Mouse (Mus musculus) T-cell, adult 2 months (primary cell): ENCODE results near the gene Sv2b.
"Not testable (repeated sequence)": the region's sequence is repeated elsewhere in the genome, so short reads cannot be mapped to it uniquely, and the experiment has no call there.

Experiments used
- DNase-seq: peaks from one replicate; pipeline ENCODE4 v3.0.0; 2022; ENCODE audit warnings: low spot score

Sv2b gene

DNA sequence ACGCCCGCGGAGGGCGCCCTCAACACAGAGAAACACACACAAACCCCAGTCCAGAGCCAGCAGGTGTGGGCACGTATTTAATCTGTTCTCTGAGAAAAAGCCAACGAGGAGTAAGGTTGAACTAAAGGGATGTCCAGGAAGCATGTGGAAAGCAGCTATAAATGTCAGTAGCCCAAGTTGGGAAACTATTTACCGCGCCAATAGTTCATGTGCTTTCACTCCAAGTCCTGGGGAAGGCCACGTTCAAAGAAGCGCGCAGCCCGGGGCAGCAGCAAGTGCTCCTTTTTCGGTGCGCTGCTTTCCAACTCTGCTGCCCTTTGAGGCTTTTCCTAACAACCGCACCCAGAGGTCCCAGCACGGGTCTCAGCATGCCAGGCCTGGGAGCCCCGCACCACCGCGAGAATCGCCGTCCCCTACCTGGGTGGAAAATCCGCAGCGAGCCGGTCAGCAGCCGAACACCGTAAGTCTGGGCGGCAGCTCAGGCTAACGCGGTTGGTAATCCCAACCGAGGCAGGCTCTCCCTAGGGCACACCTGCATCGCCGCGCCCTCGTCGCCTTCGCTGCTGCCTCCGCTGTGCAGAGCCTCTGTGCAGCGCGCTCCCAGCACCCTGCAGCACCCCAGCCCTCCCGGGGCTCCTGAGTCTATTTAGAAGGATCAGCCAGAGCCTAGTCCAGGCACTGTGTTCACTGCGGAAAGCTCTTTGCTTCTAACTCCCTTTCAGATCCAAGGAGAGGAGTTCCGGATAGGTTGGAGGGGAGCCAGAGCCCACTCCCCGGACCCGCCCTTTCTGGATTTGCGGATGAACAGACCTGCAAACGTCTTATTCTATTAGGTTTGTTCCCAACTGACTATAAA, at the start of gene Sv2b:
Sv2b (minus strand) TSS at position 806 of the 856 bp plus-strand sequence.
- DNase-seq = no peak

DNA sequence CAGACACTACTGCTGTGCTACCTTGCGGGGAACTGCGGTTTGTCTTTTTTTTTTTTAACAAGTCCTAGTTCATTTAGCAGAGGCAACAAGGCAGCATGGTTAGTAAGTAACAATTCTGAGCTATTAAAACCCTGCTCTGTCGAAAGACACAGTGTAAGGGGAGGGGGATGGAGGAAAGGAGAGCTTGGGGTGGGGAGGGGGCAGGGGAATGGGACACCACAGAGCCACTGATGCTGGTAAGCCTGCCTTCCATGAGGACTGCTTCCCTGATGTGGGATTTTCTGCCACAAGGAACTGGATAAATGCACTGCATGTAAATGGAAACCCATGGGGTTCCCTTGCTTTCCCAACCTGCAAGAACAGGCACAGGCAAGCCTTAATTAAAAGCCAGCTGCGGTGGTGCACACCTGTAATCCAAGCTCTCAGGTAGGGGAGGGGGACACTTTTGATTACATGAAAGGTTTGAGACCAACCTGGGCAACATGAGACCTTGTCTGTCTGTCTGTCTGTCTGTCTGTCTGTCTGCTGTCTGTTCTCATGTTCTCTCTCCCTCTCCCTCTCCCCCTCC, 49.3 kb upstream of the Sv2b start:
- no peak for DNase-seq

DNA sequence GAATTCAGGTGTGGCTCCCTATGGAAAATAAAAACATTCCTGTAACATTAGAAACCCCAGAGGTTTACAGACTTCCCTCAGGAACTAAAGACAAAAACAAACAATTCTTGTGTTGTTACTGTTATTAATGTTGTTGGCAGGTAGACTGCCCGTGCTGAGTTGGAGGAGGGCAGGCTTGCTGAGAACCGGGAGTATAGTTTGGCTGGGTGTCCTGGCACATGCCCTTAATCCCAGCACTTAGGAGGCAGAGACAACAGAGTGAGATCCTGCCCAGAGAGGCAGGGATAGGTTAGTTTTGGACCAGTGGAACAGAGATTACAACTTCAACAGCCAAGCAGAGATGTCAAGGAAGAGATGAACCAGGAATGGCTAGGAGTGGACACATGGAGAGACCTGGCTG, 46.5 kb upstream of the Sv2b start:
- no peak for DNase-seq

DNA sequence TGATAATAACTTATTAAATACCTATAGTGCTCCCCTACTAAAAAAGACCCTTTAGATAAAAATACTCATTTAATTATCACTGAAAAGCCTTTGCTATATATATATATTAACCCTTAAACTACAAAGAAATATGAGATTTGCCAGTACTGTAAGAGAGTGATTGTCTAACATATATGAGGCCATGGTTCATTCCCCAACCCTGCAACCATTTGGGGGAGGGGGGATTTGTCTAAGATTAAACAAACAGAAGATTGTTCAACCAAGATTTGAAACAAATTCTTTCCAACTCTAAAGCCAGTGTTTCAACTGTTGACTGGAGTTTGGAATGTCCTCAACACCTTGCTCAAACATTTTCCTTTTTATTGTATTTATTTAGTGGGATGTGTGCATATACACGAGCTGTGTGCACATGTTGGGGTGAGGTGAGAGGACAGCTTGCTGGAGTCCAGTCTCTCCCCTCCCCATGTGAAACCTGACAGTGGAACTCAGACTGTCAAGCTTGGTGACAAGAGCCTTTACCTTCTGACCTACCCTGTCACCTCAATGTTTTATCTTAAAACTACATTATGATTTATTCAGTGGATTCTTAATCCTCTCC, 43.8 kb upstream of the Sv2b start:
- no peak for DNase-seq

DNA sequence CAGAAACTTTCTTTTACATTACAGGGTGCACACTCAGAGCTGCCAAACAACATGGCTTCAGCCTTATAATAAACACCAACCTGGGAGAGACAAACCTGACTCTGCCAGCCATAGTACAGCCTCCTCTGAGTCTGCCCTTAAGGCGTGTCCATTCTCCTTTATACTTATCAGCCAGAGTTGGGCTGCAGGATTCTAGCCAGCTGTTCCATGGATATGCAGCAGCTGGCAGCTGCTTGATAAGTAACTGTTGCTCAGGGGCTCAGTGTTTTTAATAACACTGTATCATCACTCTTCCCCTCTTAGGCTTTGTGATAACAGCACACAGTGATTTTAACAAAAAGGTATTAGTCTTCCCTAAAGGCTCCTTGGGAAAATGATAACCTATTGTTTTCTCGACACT, 41.1 kb upstream of the Sv2b start:
- DNase-seq = no peak

DNA sequence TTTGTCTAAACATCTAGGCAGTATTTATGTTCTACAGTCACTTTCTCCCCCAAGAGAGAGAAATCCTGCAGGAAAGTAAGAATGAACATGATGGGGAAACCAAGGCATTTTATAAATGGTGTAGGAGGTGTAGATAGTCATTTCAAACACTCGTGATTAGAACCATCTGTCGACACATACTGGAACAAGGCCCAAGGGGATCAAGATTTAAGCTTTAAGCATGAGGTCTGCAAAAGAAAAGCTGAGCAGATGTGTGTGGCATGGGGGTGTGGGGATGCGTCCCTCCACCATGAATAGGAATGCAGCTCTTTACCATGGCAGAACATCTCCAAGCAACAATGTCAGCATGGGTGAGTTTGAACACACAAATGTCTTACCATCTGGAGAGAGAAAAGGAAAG, 23.2 kb upstream of the Sv2b start:
- DNase-seq = no peak

DNA sequence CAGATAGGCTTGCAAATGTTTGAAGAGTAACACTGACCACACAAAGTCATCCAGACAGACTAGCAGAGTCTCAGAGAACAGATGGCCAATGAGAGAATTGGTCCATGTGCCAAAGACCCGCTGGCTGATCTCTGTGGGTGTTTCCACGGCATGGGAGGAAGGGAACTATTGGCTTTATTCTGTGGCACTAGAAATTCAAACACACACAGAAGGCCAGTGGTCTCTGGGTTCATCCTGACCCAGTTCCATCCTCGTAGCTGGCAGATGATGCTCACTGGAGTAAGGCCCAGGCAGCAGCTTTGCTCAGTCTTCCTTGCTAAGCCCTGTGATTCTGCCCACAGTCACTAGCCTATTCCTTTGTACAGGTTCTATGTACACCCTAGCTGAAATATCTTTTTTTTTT, 20.7 kb upstream of the Sv2b start:
- DNase-seq = no peak

DNA sequence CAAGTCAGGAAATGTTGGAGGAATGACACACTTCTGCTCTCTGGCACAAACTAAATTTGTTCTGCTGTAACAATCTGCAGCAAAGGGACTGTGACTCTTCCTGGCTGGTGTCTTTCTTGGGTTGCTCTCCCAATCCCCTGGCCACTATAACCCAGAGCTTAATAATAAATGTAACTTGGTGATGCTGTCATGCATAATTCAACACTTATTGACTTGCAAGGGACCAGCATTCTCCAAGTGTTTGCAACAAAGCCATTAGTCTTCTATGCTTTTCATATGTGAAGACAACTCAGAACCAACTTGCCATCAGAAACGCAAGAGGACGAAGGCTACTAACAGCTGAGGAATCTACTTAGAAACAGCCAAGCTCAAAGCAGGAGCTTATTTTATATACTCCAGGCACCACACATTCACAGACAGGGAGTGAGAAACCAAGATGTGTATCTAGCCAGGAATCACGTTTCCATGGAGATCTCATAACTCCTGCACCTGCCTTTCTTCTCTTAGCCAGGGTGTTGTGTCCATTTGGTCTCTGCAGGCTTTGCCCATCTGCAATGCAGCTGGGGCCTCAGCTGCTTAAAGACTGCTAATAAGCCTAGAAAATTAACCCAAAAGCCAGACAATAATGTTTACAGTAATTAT, 19.8 kb upstream of the Sv2b start:
- DNase-seq = no peak

DNA sequence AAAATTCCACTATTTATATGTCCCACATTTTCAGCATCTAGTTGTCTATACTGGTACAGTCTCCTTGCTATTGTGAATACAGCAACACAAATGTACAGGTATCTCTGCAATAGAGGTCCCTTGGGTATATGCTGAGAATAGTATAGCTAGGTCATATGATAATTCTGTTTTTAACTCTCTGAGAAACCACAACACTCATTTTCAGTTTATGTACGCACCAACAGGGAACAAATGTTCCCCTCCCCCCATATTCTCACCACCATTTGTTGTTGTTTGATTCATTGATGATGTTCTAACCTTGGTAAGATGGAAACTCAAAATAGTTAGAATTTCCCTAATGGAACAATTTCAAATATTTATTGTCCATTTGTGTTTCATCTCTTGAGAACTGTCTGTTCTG, 16.2 kb upstream of the Sv2b start:
- no peak for DNase-seq

DNA sequence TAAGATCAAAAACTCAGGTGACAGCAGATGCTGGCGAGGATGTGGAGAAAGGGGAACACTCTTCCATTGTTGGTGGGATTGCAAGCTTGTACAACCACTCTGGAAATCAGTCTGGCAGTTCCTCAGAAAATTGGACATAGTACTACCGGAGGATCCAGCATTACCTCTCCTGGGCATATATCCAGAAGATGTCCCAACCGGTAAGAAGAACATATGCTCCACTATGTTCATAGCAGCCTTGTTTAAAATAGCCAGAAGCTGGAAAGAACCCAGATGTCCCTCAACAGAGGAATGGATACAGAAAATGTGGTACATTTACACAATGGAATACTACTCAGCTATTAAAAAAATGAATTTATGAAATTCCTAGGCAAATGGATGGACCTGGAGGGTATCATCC, 13.7 kb upstream of the Sv2b start:
- not testable (repeated sequence) for DNase-seq

DNA sequence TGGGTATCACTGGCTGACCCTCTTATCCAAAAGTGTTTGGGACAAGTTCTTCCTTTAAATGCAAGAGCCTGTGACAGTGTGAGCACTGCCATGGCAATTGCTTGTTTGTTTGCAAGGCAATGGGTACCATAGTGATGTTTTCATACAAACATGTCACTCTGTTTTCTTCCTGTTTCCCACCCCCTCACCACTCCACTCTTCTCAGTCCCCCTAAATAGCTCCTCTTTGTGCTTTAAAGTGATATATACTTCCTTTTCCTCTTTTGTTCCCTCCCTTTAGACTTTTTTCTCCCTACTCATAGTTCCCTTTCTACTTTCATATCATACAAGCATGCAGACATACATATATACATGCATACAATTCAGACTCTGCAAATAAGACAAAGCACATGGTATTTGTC, 10.9 kb upstream of the Sv2b start:
- DNase-seq = no peak

DNA sequence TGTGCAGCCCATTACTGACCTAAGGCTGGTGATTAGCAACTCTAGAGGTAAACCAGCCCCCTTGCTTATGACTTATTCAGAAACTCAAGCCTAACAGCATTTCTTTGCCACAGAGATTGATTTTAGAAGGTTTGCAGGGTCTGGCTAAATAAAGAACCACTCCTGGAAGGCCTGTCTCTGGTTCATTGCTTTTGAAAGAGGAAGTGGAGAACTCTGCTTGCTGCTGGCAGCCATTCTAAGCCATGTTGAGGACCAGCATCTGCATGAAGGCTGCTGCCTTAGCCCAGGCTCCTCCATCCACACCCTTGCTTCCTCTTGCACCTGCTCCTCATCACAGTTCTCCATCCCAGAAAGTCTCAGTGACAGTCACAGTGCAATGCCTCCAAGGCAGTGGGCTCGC, 9.3 kb upstream of the Sv2b start:
- DNase-seq = no peak

DNA sequence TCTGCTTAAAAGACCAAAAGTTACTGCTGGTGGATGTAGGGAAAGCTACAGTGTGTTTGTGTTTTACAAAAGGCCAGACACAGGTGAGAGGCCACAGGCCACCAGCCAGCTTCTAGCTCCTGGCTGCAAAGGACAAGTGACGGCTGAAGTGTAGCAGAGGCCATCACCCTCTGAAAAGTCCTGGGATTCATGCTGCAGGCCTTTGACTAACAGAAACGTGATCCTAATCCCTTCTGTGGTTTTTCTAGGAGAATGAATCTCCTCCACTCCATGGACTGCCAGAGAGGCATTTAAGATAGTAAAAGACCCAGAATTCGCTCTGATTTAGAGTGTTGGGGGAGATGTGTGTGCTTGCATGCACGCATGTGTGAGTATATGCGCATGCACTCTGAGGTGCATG, 5.8 kb upstream of the Sv2b start:
- no peak for DNase-seq

DNA sequence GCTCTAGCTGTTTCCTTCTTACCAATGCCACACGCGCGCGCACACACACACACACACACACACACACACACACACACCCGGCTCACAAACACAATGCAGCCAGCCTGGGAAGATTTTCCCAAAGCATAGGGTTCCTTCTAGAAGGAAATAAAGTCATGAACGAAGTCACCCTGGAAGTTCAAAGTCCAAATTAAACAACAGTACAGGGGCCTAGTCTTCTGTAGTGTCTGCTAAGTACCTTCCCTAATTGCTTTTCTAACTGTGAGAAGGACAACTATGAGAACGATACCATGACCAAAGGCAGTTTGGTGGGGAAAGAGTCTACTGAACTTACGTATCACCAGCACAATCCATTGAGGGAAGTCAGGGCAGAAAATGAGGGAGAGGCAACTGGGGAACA, 508 bp upstream of the Sv2b start:
- DNase-seq = no peak

DNA sequence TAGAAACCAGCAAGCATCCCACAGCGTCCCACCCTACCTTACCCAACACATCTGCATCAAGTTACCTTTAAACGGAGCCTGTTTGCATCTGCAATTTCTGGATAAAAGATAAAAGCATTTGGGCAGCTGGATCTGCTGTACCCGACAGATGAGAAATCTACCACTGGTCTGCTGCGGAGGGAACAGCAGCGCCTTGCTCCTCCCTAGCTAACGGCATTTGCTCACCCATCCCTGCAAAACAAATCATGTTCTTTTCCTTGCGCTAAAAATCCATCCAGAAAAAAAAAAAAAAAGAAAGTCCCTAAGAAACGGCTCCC, 964 bp downstream of the Sv2b start:
- no peak for DNase-seq

DNA sequence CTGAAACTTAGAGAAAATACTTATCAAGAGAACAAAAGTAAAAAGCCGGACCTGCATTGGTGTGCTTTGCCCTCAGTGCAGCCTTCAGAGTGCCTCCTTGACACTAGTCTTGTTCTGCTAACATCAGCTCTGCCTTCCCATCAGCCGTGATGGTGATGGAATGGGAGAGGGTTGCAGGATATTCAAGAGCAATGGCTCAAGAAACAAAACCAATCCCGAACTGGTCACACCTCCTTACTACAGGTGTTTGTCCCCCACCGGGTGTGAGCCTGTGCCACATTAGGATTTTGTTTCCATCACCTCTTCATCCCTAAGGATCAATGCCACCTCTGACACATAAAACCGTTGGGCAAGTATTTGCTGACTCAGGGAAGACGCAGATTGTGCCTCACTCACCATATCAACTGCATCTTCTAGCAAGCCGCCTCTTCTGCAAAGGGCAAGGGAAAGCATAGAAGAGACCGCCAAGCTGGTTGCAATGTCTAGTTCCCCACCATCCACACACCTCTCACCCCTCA, 1.4 kb downstream of the Sv2b start:
- DNase-seq = no peak

DNA sequence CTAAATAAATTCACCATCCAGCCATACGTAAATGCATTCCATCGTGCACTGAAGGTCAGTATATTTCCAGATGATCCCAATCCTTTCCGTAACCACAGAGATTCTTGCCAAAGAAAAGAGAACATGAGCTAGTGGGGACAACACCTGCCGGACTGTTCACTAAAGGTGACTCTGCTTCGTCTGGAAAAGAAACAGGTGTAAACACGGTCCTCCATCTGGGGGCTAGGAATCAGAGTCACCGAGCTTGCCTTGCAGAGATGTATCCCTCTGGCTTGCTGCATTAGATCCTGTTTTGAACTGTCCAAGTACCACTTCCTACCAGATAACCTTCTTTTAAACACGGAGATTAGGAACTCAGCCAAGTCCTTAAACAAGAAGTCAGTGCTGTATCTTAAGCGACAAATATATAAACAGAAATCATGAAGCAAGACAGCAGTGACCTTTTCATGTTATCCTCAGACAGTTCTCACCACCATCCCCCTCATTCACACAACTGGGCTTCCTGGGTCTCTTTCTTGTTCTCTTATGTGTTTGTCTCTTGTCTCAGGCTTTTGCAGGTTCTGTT, 3.1 kb downstream of the Sv2b start:
- no peak for DNase-seq

DNA sequence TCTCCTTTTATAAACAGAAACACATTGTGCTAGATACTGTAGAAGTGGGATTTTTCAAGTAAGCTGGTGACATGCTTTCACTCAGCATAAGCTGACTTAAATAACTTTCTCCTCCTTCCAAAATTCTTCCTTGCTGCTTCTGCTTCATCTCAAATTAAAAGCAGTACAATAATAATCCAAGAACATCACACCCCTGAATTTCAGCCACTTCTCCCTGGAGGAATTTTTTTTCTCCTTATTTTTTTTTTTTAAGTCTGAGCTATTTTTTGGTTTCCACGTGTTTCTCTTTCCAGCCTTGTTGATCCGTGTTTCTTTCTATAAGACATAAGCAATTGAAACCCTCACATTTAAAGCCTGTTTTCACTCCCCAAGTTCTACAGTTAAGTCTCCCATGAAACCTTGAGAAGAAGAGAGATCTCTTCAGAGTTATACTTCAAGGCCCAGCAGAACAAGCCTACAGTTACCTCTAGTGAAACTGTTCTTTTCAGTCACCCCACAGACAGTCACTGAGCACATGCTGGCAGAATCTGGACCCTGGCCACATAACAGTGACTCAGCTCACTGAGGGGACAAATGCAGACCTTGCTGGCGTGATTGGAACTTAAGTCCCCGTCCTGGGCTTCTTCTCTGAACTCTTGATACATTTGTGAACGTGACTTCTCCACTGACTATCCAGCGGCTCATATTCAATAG, 6.4 kb downstream of the Sv2b start:
- DNase-seq = no peak

DNA sequence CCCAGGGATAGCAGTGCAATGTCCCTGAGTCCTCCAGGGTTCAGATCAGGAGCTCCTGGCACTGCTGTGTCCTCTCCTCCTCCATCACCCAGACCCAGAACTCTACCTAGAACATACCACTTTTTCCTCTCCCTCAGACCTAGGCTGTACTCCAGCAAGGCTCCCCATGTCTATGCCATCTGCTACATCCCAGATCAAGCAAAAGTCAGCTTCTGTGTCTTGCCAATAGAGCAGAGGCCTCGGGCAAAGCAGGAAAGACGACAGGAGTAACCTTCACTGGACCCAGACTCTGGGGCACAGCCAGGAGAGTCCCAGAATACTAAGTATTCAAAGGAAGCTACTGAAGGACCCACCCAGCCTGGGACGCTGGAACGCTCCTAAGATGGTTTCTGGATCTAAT, 9.8 kb downstream of the Sv2b start:
- no peak for DNase-seq

DNA sequence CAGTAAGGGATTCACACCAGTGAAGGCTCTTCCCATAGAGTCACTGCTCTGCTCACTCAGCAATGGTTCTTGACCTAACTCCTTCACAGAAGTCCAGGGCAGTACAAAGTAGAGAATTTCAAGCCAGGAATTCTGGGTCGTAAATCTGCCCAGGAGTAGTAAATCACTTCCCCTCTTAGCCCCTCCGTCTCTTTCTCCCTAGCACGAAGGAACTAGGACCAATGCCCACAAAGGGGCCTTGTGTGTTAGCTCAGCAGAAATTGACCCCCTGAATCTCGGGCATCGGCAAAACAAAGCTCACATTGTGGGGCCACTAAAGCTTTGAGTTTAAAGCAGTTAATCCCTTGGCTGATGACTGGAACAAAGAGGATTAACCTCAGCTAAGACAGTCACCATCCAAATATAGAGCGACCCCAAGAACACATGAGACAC, 12.4 kb downstream of the Sv2b start:
- no peak for DNase-seq

DNA sequence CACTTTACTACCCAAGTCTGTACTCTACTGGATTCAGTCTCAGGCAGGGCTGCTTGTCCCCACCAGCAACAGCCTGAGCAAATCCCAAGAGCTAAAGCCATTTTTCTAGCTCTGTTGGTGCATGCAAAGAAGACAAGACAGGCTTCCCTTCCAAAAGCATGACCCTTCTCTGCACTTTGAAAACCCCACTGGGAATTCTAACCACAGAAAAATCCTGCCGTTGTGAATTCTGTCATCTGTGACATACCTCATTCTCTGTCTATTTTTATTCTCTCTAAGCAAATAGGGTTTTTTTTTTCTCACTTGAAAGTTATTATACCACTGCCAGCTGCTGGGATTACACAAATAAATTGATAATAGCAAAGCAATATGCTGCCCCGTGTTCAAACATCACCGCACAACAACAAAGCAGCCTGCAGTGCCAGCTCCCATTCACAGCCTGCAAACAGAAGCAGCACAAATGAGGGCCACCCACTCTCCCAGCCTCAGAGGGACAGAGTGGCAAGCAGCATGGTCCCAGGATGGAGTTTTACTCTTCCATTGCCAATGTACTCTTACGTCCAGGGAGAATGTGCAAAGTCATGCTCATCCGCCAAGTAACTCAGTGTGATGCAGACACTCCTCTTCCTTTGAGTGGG, 13.7 kb downstream of the Sv2b start:
- DNase-seq = no peak

DNA sequence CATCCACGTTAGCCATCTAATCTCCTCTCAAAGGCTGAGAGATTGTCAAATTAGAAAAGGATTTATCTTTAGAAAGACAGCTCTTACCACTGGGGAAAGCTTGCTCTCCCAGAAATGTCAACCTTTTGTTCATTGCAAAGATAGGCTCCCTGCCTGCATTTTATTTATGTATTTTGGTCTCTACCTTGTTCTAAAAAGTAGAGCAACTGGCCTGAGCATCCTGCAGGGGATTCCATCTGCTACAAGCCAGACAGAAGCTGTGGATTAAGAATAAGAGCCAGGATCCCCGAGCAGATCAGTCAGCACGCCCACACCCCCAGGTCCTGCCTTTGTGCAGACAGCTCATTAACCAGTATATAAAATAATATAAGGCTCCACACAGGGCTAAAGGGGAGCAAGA, 16.8 kb downstream of the Sv2b start:
- no peak for DNase-seq
